Mouse (Mus musculus) lung, adult 18-20 months (tissue): ENCODE measurements around the gene Gamt.

Experiments
- DNase-seq, 2 experiments: peaks; one replicate each; pipeline ENCODE4 v3.0.0; 2022; ENCODE audit warnings: mixed read lengths in 2 of 2

Gamt gene

DNA sequence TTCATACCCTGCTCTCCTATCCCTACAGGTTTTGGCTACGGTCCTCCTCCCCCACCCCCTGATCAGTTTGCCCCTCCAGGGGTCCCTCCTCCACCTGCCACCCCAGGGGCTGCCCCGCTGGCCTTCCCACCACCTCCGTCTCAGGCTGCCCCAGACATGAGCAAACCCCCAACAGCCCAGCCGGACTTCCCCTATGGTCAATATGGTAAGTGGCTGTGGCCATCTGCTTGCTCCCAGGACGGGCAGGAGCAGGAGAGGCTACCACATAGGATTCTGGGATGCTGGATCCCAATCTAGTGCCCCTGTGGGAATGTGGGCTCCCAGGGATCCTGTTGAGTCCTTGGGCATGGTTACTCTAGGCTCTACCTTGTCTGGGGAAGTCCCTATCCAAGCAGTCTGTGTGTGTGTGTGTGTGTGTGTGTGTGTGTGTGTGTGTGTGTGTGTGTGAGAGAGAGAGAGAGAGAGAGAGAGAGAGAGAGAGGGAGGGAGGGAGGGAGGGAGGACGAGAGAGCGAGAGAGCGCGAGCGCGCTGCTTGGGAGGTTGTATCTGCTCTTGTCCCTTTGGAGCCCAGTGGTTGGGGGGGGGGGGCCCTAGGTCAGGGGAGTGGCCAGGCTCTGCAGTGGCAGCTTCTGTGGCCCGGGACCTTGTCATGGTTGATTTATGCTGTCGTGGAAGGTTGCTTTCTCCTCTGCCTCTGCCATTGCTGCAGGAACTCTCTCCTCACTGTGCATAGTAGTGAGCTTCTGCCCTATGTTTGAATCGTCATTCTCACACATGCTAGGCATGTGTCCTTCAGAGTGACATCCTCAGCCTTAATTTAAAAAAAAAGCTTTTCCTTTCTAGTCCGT, 24.6 kb upstream of the Gamt start:
- no peak for DNase-seq

DNA sequence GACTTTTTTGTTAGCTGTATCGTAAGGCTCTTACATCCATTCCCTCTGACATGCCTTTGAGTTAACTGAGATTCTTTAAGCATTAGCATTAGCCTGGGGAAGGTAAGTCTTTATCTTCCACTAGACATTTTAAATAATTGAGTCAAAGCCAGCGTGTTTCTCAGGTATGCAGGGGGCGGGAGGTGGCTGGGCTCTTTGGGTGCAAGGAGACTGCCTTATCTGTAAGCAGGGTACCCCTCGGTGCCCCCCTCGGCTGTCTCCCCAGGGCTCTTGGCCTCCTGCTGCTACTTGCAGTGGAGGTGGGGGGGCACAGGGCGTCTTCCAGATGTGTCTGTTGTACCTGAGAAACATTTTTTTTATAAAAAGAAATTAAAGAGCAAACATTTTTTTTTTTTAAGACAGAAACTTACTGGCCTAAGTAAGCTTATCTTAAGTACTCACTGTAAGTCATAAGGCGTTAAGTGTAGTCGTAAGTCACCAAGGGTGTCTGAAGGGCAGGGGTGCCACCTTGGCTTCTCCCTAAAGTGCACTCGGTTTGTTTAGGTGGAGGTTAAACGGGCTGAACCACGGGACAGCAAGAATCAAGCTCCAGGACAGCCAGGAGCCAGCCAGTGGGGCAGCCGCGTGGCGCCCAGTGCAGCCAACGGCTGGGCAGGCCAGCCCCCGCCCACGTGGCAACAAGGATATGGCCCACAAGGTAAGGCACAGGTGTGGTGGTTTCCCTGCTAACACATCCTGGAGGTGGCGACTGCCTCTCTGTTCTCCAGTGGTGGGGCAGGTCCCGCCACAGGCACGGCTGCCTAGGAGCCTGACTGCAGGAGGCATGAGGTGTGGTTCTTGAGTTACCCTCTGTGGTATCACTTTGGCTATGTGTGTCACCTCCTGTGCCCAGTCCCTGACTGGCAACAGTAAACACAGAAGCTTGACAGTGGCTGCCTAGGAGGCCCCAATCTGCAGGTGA, 21.9 kb upstream of the Gamt start:
- DNase-seq = peak; percentile 61 to 76

DNA sequence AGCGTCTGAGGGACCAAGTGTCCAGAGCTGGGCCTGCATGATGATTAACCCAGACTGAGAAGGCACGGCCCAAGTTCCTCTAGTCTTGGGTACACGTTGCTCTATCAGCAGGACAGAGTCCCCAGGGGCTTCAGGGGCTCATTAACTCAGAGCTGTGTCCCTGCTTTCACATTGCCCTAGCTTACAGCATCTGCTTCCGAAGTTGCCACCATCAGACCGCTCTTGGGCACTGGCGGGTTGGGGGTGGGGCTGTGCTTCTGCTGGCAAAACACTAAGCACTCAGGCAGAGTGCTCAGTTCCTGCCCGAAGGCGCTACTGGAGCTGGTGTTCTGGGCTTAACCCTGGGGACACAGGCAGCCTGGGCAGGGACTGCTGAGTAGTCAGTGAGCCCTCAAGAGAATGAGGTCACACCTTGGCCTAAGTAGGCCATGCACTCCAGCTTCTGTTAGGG, 21.1 kb upstream of the Gamt start:
- peak; percentile 79 to 88 for DNase-seq

DNA sequence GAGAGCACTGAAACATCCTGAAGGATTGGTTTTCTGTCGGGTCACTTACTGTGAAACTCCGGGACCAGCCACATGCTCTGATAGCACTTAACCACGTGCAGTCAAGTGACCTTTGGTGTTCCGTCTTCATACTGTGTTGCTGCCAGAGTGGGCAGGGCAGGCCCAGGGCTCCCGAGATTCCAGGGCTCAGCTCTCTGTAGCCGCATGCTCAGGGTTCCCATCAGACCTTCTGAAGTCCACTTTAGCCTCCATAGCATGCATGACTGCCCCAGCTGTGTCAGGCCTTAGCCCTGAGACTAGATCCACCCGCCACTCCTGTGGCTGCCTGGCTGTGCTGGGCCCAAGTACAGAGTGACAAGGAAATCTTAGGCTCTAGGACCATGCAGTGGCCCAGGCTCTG, 20.5 kb upstream of the Gamt start:
- peak; percentile 59 to 75 for DNase-seq

- DNase-seq = no peak
Observed at GRCm38 (mm10) chr10:80279273-80279672, 18.5 kb upstream of the Gamt start.

DNA sequence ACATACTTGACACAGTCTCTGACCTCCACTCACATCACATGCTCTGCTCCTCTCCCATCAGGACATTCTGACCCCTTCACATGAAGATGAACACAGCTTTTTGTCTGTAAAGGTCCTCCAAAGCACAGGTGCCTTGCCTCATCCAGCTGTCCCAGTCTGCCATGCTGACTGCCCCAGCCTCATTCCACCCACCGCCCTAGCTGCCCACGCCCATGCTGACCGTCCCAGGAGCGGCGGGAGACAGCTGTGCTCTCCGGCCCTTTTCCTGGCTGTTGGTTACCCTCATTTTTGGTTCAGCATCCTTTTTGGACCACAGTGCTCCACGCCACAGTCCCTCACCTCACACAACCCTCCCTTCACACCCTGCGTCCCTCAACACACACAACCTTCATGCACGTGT, 17.6 kb upstream of the Gamt start:
- no peak for DNase-seq

GRCm38 (mm10) chr10:80276238-80276637, 15.4 kb upstream of the Gamt start:
- peak; percentile 39 to 56 for DNase-seq

DNA sequence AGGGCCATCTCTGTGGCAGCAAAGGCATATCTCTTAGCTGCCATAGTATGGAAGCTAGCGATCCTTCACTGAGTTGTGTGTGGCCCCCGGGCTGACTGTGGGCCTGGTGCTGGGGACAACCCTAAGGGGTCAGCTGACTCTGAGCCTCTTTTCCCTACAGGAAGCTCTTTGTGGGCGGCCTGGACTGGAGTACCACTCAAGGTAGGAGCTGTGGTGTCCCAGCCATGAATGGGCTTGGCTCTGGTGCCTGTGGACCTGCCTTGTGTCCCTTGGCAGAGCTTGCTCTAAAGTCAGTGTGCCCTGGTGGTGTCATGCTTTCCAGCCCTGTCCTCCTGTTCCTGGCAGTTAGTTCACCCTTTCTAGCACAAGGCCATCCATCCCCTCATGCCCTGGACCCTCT, 13.0 kb upstream of the Gamt start:
- DNase-seq = peak; percentile 61 to 72

- DNase-seq = peak in 1 of 2 experiments; percentile 41
Observed at GRCm38 (mm10) chr10:80271870-80272585, 11.2 kb upstream of the Gamt start.

DNA sequence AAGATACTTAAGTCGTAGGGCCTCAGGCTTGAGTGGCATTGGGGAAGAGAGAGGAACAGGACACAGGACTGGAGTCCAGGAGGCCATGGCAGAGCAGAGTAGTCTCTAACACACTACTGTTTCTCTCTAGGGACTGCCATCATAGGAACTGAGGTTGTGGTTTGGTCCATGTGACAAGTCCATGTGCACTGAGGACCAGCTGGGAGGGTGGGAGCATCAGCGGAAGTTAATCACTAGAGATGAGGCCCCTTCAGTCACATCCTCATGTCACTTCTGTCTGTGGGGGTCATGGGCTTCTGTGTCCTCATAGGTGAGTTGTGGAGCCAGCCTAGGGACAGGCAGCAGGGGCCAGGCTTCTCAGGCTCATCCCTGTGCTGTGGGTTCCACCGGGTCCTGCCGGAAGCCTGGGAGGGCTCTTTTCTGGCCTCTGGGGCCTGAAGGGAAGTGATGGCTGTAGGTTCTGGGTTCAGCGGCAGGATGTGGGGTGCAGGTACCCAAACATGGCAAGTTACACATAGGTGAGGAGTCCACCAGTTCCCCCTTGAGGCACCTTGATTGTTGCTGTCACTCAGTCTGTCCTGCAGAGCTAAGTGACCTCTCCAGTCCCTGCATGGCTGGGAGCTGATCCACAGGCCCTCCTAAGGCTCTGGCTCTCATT, 10.5 kb upstream of the Gamt start:
- DNase-seq = no peak

DNA sequence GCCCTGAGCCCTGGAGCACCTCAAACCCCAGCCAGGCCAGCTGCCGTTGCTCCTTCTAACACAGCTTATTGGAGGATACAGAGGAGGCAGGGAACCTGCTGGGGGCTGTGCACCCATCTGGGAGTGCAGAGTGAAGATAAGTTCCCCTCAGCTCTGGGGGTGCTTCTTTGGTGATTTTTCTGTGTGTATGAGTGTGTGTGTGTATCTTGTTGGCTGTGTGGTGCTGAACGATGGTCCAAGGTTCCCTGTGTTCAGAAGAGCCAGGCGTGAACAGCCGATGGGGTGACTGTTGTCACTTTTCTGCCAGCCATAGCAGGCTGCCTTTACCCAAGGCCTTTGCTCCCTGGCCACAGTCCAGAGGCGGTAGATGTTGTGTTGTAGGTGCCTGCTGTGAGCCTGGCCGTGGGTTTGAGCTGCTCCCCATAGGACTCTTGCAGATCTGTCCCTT, 9.9 kb upstream of the Gamt start:
- no peak for DNase-seq

DNA sequence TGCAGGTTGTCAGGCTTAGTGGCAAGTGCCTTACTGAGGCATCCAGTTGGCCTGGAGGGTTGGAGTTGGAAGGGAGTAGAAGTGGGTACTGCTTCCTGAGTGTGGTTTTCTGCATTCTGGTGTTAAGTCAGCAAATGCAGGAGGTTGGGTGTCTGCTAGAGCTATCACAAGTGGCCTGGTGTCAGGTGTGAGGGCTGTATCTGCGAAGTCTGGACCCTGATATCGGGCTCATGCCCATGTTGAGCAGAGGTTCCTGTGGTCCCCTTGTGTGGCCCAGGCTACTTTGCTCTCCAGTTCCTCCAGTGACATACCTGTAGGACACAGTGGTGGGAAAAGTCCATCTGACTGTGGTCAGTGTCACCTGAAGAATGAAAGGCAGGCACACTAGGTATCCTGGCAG, 9.3 kb upstream of the Gamt start:
- no peak for DNase-seq

GRCm38 (mm10) chr10:80265149-80265486, 4.3 kb upstream of the Gamt start:
- no peak for DNase-seq

DNA sequence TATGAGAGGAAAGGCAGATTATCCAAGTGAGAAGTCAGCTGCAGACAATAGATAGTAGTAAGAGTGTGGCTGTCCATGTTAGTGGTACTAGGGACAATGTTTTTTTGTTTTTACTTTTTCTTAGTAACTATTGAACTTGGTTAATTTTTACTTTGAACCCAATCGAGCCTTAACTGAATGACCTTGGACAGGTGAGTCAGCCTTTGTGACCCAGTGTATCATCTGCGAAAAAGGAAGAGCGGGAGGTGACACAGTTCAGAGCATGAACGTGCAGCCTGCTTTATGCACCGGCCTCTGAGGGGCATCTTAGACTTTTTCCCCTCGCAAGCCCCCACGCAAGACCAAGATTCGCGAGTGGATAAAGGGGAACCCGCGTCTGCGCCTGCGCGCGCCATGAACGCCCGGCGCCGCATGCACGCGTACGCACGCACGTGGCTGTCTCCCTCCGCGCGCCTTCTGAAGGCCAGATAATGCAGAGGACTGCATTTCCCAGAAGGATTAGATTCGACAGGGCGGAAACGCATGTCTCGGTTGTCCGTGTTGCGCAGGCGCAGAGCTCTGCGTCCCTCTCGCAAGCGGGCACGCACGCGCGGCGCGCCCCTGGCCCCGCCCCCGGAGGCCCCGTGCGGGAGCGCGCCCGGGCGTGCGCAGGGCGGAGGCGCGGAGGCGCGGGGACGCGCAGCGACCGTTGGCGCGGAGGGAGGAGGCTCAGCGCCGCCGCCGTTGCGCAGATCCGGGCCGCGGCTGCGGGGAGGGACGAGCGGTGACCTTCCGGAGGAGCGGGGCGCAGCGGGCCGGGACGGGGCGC, 3.7 kb upstream of the Gamt start:
- peak; percentile 99 for DNase-seq

DNA sequence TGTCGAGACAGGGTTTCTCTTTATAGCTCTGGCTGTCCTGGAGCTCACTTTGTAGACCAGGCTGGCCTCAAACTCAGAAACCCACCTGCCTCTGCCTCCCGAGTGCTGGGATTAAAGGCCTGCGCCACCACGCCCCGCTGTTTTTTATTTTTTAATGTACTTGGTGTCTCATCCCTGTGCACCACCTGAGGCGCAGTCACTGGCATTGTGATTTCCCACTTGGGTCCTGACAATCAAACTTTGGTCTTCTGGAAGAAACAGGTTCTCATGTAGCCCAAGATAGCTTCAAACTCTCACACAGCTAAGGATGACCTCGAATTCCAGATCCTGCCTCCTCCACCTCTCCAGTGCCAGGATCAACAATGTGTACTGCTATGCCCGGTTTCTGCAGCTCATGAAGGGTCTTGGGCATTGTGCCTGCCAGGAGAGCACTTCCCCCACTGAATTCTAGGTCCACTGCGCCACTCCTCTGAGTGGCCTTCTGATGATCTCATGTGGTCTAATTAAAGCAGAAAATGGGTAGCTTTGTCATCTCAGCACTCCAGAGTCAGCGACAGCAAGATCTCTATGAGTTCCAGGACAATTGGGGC, 2.1 kb upstream of the Gamt start:
- DNase-seq = no peak

DNA sequence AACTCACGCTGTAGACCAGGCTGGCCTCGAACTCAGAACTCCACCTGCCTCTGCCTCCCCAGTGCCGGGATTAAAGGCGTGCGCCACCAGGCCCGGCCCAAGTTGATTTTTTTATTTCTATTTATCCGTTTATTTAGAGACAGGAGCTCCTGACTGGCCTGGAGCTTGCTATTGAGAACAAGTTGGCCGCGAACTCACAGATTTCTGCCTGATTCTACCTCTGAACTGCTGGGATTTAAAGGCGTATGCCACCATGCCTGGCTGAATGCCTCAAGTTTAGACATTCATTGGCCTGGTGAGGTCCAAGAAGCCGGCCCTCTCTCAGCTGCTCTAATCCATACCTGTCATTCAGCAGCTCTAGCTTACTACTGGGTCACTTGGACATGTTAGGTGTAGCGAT, 1.4 kb upstream of the Gamt start:
- DNase-seq = no peak

DNA sequence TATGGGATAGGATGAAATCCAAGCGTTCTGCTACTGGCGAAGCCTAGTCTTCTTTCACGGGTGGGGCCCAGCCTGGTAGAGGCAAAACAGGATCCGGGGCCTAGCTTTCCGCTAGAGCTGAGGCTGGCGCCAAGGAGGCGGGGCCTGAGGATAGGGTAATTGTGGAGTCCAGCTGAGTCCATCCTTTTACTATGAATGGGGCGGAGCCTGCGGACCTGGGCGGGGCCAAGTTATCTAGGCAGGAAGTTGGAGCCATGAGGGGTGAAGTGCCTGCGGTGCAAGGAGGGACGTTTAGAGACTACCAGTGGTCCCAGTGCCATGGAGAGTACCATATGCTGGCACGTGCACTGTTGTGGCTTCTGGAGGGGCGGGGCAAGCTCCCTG, 765 bp upstream of the Gamt start:
- DNase-seq = peak; percentile 99

DNA sequence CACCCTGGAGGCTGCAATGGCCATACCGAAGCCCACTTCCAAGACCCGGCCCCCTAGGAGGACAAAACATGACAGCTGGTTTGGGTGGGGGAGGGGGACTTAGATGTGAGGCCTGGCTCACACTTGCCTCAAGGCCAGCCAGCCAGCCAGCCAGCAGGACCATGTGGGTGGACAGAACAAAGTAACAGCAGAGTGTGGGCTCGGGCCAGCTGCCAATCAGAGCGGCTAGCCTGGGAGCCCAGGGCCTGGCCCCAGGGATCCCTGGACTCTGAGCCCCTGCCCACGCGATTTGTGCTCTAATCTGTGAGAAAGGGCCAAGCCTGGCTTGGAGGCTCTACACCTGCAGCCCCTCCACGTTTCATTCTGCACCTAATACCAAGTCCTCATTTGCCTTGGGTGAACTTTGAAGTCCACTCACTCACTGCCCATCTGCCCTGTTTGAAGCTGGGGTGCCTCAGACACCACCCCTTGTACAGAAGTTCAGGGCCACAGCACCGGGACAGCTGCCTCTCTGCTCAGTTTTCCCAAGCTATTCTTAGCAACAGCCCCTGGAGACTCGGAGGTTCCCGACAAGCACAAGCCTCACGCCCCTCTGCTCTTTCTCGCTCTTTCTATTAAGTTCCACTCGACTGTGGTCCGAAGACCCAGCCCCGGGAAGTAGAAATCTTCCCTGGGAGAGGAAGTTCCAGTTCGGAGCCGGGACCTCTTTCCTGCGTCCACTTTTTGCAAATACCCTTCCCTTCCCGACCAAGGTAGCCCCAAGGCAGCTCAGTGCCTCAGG, 761 bp downstream of the Gamt start:
- DNase-seq = peak; percentile 29 to 36

DNA sequence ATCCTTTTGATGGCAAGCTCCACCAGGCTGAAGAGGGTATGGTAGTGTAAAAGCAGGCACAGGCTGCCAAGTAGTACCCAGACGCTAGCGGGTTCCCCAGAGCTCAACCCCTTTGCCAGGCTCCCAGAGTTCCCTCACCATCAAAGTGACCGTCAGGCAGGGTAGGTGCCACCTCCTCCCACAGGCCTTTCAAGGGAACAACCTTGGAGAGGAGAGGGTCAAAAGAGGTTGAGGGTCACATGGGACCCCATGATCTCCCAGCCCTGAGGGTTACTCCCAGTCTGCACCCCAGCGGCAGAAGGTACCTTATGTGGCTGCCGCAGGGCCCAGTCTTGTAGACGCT, 1.4 kb downstream of the Gamt start:
- no peak for DNase-seq

- DNase-seq = no peak
Observed at GRCm38 (mm10) chr10:80258752-80259462, 1.9 kb downstream of the Gamt start.
